Comparison of ENCODE assay signal across 20 mouse cellular contexts in genomic region chr9:96254812-96255211, GRCm38 (mm10). TPM values are rescaled to one million over a fixed set of nuclear protein-coding genes. Genes with fewer than 3 reads are reported as not detected.
DNase-seq lines count a peak whose midpoint lies in the region; ATAC-seq and TF ChIP-seq lines count a peak whose summit lies in the region.
"Had no signal": no experiment of that assay in that cellular context is flagged by ENCODE, and none has a peak within 500 bp of the region (broad histone marks: within the 10 kb centered on the region; RNA-seq: fewer than 3 reads in every experiment).

No protein-coding gene starts in this region.

- peak overlapping the region; percentile 36 for H3K4me2 ChIP-seq in liver, embryonic 13.5 days
- no peak overlapping the region for H3K4me2 ChIP-seq in liver, postnatal 0 days (ENCODE audit: low read depth, low read length)
- H3K4me2 ChIP-seq: embryonic facial prominence, embryonic 13.5 days; forebrain, embryonic 15.5 days; heart, embryonic 12.5 days; hindbrain, embryonic 15.5 days had no signal

- DNase-seq in liver, result peak; percentile 43
- peak; percentile 47 for DNase-seq in liver, embryonic 13.5 days
- DNase-seq in liver, postnatal 0 days, result no peak
- no peak for DNase-seq in lung, postnatal 10 days
- no peak for DNase-seq in layer of hippocampus, postnatal 25 days (ENCODE audit: extremely low spot score in 1 of 2, low spot score in 1 of 2)
- DNase-seq in thymus, postnatal 4 days, result no peak
- DNase-seq: adrenal gland, postnatal 14 days; cerebellum, adult 18-20 months; cerebellum, adult 9-11 months; cerebellum, postnatal 36 days; heart, adult 18-20 months had no signal

- peaks cover 43% of the 10 kb centered on the region for H3K4me1 ChIP-seq in liver, embryonic 13.5 days (replicated peaks)
- H3K4me1 ChIP-seq in liver, postnatal 0 days (ENCODE audit: insufficient read depth), result peaks cover 25% of the 10 kb centered on the region
- H3K4me1 ChIP-seq: embryonic facial prominence, embryonic 13.5 days; hindbrain, embryonic 15.5 days had no signal

- no peaks in the 10 kb centered on the region for H3K27me3 ChIP-seq in liver, embryonic 13.5 days
- no peaks in the 10 kb centered on the region for H3K27me3 ChIP-seq in liver, postnatal 0 days (ENCODE audit: insufficient read depth, low read length)
- H3K27me3 ChIP-seq: CH12.LX; embryonic facial prominence, embryonic 13.5 days; forebrain, embryonic 15.5 days; heart, embryonic 12.5 days; hindbrain, embryonic 15.5 days; Patski had no signal

- peak; percentile 64 for ATAC-seq in erythroblast, adult 5-6 weeks (replicated peaks; ENCODE audit: low FRiP score, poor library complexity, severe bottlenecking)
- peak; percentile 47; the same call in 1 of the 2 replicates for ATAC-seq in liver, embryonic 13.5 days (ENCODE audit: low read depth)
- ATAC-seq in liver, postnatal 0 days, result peak; percentile 37
- ATAC-seq: activated CD4-positive, CD25-positive, alpha-beta regulatory T cell, adult 4 months; forebrain, embryonic 15.5 days; Patski had no signal

- TF ChIP-seq EP300 in liver, postnatal 0 days (IDR thresholded peaks at IDR 0.05; ENCODE audit: low read depth), result peak; percentile 81

- no peak overlapping the region for H3K9ac ChIP-seq in liver, embryonic 13.5 days
- no peak overlapping the region for H3K9ac ChIP-seq in liver, postnatal 0 days (replicated peaks)
- H3K9ac ChIP-seq: embryonic facial prominence, embryonic 13.5 days; forebrain, embryonic 15.5 days; heart, embryonic 12.5 days; hindbrain, embryonic 15.5 days had no signal

- H3K4me3 ChIP-seq in liver, embryonic 13.5 days (replicated peaks), result no peak overlapping the region
- H3K4me3 ChIP-seq in liver, postnatal 0 days (ENCODE audit: low read depth, low read length), result no peak overlapping the region
- H3K4me3 ChIP-seq: embryonic facial prominence, embryonic 13.5 days; forebrain, embryonic 10.5 days; forebrain, embryonic 15.5 days; heart, embryonic 12.5 days; hindbrain, embryonic 15.5 days had no signal

- no peak for TF ChIP-seq CTCF in liver, postnatal 0 days (IDR thresholded peaks at IDR 0.05; ENCODE audit: low read depth)

- no peaks in the 10 kb centered on the region for H3K36me3 ChIP-seq in liver, embryonic 13.5 days
- H3K36me3 ChIP-seq in liver, postnatal 0 days (replicated peaks; ENCODE audit: insufficient read depth, low read length), result no peaks in the 10 kb centered on the region
- H3K36me3 ChIP-seq: embryonic facial prominence, embryonic 13.5 days; forebrain, embryonic 10.5 days; forebrain, embryonic 15.5 days; heart, embryonic 12.5 days; hindbrain, embryonic 15.5 days had no signal

- H3K9me3 ChIP-seq in liver, embryonic 13.5 days (replicated peaks), result no peaks in the 10 kb centered on the region
- no peaks in the 10 kb centered on the region for H3K9me3 ChIP-seq in liver, postnatal 0 days (ENCODE audit: low read length)
- H3K9me3 ChIP-seq: embryonic facial prominence, embryonic 13.5 days; forebrain, embryonic 10.5 days; forebrain, embryonic 15.5 days; heart, embryonic 12.5 days; hindbrain, embryonic 15.5 days had no signal

- 78% methylated on average over 2 of the region's 2 CpGs for WGBS in liver, embryonic 13.5 days (ENCODE audit: insufficient replicate concordance)
- WGBS in liver, postnatal 0 days (ENCODE audit: insufficient replicate concordance), result 81% methylated on average over 2 of the region's 2 CpGs

- peak overlapping the region; percentile 86 for H3K27ac ChIP-seq in liver, embryonic 13.5 days
- H3K27ac ChIP-seq in liver, postnatal 0 days (ENCODE audit: low read depth), result peak overlapping the region; percentile 67
- H3K27ac ChIP-seq: embryonic facial prominence, embryonic 13.5 days; forebrain, embryonic 10.5 days; forebrain, embryonic 15.5 days; hindbrain, embryonic 15.5 days had no signal

RNA-seq across cellular contexts. Expression of gene Tfdp2, which starts 58.7 kb away (rescaled TPM):
- 860 and 983 TPM in 2 replicates for total RNA-seq in erythroblast, adult 5-6 weeks (2015; ENCODE audit: low replicate concordance)
- total RNA-seq in erythroblast, adult 5-6 weeks (2017; ENCODE audit: low replicate concordance), result 1,841 and 1,979 TPM in 2 replicates
- polyA plus RNA-seq in liver, embryonic 13.5 days (2015; fragmentation: Nextera tagmentation; extraction: Ambion mirVana), result 86.0 and 110 TPM in 2 replicates
- polyA plus RNA-seq in liver, postnatal 0 days (2015; fragmentation: Nextera tagmentation; extraction: Ambion mirVana), result 61.7 and 69.0 TPM in 2 replicates
- total RNA-seq in layer of hippocampus, postnatal 25 days (2021), result 10 to 100 TPM; 32.1 to 41.6 TPM

Comparison
In these comparisons a context has a peak if more than half of its experiments do, and no peak if none do; other contexts are left out.
1. DNase-seq: peak in liver (single experiment) and liver, embryonic 13.5 days (single experiment); none in liver, postnatal 0 days (single experiment), lung, postnatal 10 days (single experiment), layer of hippocampus, postnatal 25 days (0 of 2) and thymus, postnatal 4 days (single experiment).
2. RNA of gene Tfdp2, which starts 58.7 kb away (total RNA-seq): 860 to 1,979 TPM in erythroblast, adult 5-6 weeks; 32.1 to 41.6 TPM in layer of hippocampus, postnatal 25 days; every median in the first group is over 10 times any median in the second.
3. Peak in every context shown above with its lines, with median percentiles within 50 percentile points of each other: ATAC-seq.